Mouse (Mus musculus): ENCODE measurements around the gene Kcnip1.

The Kcnip1 gene

GRCm38 (mm10) chr11:33829774-33830173 lies 163.2 kb downstream of the Kcnip1 start:
- DNase-seq (ENCODE audit: low read depth, low spot score) = no peak

DNA sequence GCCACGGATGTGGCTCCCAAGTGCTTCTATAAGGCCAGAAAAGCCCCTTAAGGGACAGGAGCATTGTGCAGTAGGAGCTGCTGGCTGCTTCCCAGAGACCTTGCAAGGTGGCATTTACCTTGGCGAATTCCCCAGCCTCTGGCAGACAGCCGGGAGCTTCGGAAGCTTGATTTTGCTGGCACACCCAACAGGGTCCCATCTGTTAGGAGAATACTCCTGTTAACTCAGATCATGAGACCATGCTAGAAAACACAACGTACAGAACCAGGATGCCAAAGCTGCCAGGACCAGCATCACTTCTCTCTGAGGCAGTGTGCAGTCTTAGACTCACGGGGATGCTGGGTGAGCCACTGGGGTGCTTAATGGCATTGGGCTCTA lies 165.1 kb downstream of the Kcnip1 start:
- no peak for DNase-seq (ENCODE audit: low read depth, low spot score)

GRCm38 (mm10) chr11:33827085-33827828 lies 165.7 kb downstream of the Kcnip1 start:
- DNase-seq (ENCODE audit: low read depth, low spot score) = no peak

DNA sequence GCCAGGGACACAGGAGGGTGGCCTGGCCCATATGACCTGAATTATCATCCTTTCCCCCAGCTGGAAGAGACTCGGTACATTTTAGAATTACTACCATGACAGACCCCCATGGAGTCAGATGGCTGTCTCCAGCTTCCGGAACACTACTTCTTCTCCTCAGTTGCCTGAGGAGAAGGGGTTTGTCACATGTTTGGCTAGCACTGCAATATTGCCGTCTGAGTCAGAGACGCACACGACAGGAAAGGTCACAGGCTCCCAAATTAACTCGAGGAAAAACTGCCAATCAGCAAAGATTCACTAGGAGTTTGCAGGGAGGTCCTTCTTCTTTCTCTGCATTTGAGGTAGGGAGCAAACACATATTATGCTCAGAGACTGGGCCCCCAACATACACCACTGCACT lies 168.2 kb downstream of the Kcnip1 start:
- DNase-seq (ENCODE audit: low read depth, low spot score) = no peak

- no peak for DNase-seq (ENCODE audit: low read depth, low spot score)
Measured at GRCm38 (mm10) chr11:33821331-33821730, 171.6 kb downstream of the Kcnip1 start.

DNA sequence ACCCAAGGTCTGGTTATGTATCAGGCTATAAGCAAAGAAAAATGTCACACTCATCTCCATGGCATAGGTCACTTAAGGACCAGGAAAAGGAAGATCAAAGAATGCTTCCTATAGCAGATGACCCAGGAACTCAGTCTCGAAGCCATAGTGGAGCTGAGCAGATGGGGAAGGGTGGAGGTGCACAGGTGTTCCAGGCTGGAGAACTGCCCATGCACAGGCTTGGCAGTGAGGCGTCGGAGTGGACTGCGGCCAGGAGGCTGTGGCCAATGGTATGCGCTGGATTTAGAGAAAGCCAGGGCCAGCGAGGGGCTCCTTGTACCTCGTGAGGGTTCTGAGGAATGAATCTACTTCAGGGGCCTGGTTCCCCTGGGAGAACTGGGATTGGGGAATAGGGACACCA lies 172.1 kb downstream of the Kcnip1 start:
- no peak for DNase-seq (ENCODE audit: low read depth, low spot score)

DNA sequence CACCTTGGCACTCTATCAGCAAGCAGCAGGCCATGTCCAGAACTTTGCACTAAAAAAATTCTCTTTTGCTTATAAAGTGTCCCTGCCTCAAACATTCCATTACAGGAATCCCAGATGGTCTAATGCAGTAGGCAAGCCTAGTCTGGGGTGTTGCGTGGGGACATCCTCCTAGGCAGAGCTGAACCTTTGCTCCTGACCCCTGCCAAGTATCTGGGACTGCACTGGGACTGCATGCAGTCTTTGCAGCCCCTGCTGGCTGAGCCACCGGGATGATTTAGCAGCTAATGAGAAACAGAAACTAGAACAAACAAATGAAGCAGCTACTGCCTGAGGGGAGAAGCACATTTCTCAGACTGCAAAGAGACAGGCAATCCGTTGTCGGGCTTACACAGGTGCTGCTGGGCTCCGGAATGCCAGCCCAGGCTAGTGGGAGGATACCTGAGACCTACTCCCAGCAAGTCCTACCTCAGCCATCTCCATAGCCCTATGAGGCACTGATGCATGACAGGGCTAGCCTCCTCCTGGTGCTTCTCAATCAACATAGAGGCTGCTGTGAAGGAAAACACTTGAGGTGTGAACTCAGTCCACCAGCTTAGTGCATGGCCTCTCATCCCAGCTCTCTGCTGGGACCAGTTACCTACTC lies 174.0 kb downstream of the Kcnip1 start:
- DNase-seq (ENCODE audit: low read depth, low spot score) = no peak

DNA sequence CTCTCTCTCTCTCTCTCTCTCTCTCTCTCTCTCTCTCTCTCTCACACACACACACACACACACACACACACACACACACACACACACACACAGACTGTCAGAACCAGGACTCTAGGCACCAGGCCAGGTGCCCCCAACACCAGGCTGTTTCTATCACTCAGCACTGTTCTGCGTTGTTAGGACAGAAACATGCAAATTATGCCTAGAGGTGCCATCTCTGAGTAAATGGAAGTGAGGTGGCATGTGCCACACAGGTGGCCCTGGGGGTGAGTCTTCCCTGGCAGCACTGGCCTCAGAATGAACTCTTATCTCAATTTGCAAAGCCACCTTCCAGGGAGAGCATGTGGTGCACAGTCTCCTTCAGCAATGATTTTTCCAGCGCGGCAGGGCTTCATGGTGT lies 176.9 kb downstream of the Kcnip1 start:
- DNase-seq (ENCODE audit: low read depth, low spot score) = no peak

GRCm38 (mm10) chr11:33810105-33810504 lies 182.8 kb downstream of the Kcnip1 start:
- no peak for DNase-seq (ENCODE audit: low read depth, low spot score)

GRCm38 (mm10) chr11:33803093-33803492 lies 189.9 kb downstream of the Kcnip1 start:
- no peak for DNase-seq (ENCODE audit: low read depth, low spot score)

DNA sequence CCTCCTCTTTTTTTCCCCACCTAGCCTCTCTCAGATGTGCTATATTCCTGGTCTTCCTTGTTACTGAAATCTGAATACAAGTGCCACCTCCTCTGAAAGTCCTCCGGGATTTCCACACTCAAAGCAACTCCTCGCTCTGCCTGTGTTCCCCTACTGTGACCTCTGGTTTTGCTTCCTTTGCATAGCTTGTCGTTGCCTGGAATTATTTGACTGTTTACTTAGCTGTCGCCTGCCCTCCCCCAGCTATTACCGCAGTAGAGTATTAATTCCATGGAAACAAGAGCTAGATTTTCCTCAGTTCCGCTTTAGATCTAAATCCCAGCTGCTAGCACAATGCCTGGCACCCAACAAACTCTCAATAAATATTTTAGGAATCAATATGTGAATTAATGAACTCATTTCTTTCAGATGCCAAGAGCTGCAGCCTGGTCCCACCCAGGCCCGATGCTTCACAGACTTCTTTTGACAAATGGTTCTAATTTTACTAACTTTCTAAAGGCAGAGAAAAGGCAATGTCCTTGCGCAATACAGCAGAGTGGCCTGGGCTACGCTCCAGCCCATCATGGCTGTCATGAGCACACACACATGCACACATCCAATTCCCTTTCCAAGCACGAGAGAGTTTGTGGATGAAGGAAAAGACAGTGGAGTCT lies 192.4 kb downstream of the Kcnip1 start:
- DNase-seq (ENCODE audit: low read depth, low spot score) = no peak

- no peak for DNase-seq (ENCODE audit: low read depth, low spot score)
Measured at GRCm38 (mm10) chr11:33799933-33800332, 193.0 kb downstream of the Kcnip1 start.

DNA sequence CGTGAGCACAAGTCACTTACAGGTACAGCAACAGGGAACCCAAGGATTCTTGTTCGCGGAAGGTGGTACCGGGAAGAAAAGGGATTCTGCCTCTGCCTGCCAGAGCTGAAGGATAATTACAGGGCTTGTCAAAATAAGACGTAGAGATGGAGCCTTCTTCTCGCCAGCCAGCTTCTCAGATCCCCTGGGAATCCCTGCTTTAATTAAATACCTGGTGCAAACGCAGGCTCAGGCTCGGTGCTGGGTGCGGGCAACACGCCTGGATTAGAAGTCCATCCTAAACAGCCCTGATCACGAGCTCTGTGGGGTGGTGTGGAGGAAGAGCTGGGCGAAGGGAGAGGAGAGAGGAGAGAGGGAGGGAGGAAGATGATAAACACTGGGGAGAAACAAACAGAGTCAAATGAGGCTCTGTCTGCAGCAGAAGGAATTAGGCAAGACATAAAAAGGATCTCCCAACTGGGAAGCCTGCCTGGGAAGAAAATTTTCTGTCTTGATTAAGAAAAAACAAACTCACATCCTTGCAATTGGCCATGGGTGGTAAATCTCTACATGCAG lies 194.8 kb downstream of the Kcnip1 start:
- no peak for DNase-seq (ENCODE audit: low read depth, low spot score)

- DNase-seq (ENCODE audit: low read depth, low spot score) = no peak
Measured at GRCm38 (mm10) chr11:33787362-33787761, 205.6 kb downstream of the Kcnip1 start.

- no peak for DNase-seq (ENCODE audit: low read depth, low spot score)
Measured at GRCm38 (mm10) chr11:33786572-33786971, 206.4 kb downstream of the Kcnip1 start.

- DNase-seq (ENCODE audit: low read depth, low spot score) = no peak
Measured at GRCm38 (mm10) chr11:33781561-33781971, 211.4 kb downstream of the Kcnip1 start.

- no peak for DNase-seq (ENCODE audit: low read depth, low spot score)
Measured at GRCm38 (mm10) chr11:33780263-33780662, 212.7 kb downstream of the Kcnip1 start.

DNA sequence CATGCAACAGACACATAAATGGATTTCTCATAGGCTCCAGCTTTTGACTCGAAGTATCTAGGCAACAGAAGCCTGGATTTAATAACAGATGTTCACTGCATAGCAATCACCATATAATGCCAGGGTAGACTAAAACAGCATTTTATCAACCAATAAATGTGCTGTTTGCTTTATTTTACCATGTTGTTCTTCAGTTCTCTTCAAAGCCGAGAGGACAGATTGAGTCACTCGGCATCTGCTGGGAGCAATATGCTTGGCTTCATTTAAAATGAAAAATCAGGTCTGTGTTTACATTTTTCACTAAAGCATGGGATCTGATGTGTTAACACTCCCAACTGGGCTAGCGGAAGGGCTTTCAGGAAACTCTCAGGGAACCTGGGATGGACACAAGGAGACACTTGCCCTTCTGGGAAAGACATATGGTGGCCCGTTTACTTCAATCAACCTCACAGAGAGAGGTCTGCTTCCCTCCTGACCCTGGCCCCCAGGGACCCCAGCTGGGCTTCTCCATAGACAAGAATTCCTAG lies 220.3 kb downstream of the Kcnip1 start:
- DNase-seq (ENCODE audit: low read depth, low spot score) = no peak

- no peak for DNase-seq (ENCODE audit: low read depth, low spot score)
Measured at GRCm38 (mm10) chr11:33772043-33772442, 220.9 kb downstream of the Kcnip1 start.

DNA sequence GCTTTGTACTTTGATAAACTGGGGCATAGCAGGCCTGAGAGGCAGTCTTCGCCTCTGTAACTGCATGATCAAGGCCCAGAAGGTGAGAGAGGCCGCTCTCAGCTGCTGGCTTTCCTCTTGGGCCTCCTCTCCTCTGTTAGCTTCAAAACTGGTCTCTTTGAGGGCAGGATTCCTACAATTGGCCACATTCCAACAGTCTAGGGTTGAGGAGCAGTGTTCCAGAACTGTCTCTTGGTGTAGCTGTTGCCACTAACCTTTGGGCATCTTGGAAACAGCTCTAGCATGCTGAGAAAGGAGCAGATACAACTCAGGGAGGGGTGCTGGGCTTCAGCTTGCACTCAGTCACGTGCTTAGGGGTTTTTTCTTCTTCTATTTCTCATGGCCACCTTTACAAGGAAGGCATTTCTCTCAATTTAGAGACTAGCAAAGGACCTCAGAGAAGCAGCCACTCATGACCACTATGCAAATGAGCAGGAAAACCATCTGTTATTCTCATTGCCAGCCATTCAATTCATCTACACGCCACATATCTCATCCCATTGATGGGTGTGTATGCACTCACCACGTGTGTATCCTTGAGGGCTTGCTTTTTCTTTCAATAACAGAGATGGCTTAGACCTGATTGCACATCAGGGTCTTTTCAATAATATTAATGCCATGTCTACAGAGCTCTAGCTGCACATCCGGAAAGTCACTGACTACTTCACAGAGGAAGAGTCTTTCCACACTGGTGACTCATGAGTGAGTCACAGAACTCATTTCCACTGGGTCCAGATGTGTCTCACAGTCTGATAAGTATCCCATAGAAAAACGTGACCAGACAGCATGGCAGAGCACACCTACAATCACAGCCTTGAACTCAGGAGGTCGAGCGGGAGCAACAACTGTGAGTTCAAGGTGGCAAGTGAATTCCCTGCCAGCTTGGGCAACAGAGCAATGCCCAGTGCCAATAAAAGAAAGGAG lies 225.7 kb downstream of the Kcnip1 start:
- no peak for DNase-seq (ENCODE audit: low read depth, low spot score)

- no peak for DNase-seq (ENCODE audit: low read depth, low spot score)
Measured at GRCm38 (mm10) chr11:33761201-33761755, 231.7 kb downstream of the Kcnip1 start.

Data from retina, adult 2 months (tissue).